Mouse (Mus musculus) CH12.LX (cell line): ENCODE data around the gene Paox. TPM values are rescaled to one million over a fixed set of nuclear protein-coding genes. Genes with fewer than 3 reads are reported as not detected.

Experiments used
- DNase-seq: peaks from one replicate; pipeline ENCODE4 v3.0.0-alpha.2; 2013; ENCODE audit errors: extremely low read depth
- H3K27ac ChIP-seq: 2 replicates; pipeline ENCODE4 v1.5.1; 2012; ENCODE audit warnings: low read depth, mild to moderate bottlenecking, control low read depth, moderate library complexity; ENCODE audit not compliant: insufficient read depth
- H3K27me3 ChIP-seq: replicated peaks from 2 replicates; pipeline ENCODE3; 2012; ENCODE audit warnings: inconsistent platforms
- H3K36me3 ChIP-seq, 2 experiments: replicated peaks in 1 of 2; 2 replicates each; pipeline versions ENCODE3 to v1.6.1; 2012; ENCODE audit warnings: inconsistent platforms in 1 of 2, low read length in 1 of 2, mild to moderate bottlenecking in 1 of 2, mixed read lengths in 1 of 2, moderate library complexity in 1 of 2; ENCODE audit not compliant: control insufficient read depth in 1 of 2, insufficient read depth in 1 of 2
- H3K4me1 ChIP-seq, 2 experiments: 2 replicates each; pipeline ENCODE4 v1.6.1; 2012; ENCODE audit warnings: inconsistent platforms in 1 of 2, moderate library complexity in 1 of 2; ENCODE audit not compliant: insufficient read depth in 2 of 2, control insufficient read depth in 1 of 2
- H3K4me2 ChIP-seq: 2 replicates; pipeline ENCODE4 v1.6.1; 2012; ENCODE audit warnings: low read depth, mild to moderate bottlenecking, control low read depth; ENCODE audit not compliant: poor library complexity, insufficient read depth, severe bottlenecking
- H3K4me3 ChIP-seq, 3 experiments: fragments of 150-350 bp in 1 of 3; sonication (generic) in 1 of 3; replicated peaks in 1 of 3; 2 replicates each; pipeline versions ENCODE3 to v1.5.1; 2011 to 2012; ENCODE audit warnings: low read depth in 2 of 3, low read length in 2 of 3, mild to moderate bottlenecking in 2 of 3, moderate library complexity in 2 of 3, control low read depth in 1 of 3, improper control_type of control experiment in 1 of 3, inconsistent platforms in 1 of 3, mixed read lengths in 1 of 3; ENCODE audit not compliant: poor library complexity in 1 of 3
- H3K79me2 ChIP-seq: replicated peaks from 2 replicates; pipeline ENCODE4 v1.6.1; 2012; ENCODE audit warnings: mild to moderate bottlenecking, moderate library complexity; ENCODE audit not compliant: control insufficient read depth, poor library complexity, insufficient read depth, severe bottlenecking; ENCODE audit errors: extremely low read depth
- H3K9ac ChIP-seq: 2 replicates; pipeline ENCODE4 v1.6.1; 2012; ENCODE audit warnings: low read depth, mild to moderate bottlenecking, control low read depth, moderate library complexity; ENCODE audit not compliant: insufficient read depth
- H3K9me3 ChIP-seq: replicated peaks from 2 replicates; pipeline ENCODE3; 2012; ENCODE audit warnings: low read length, inconsistent platforms, mixed read lengths
- CHD1 ChIP-seq: IDR thresholded peaks from 2 replicates; pipeline ENCODE4 v1.6.1; 2012; ENCODE audit warnings: low read depth, low read length, improper control_type of control experiment, inconsistent platforms
- CHD2 ChIP-seq: IDR thresholded peaks from 2 replicates; pipeline ENCODE4 v1.6.1; 2011; ENCODE audit warnings: low read length, improper control_type of control experiment
- CTCF ChIP-seq, 2 experiments: IDR thresholded peaks in 1 of 2; conservative IDR thresholded peaks in 1 of 2; 2 replicates each; pipeline ENCODE4 v1.5.1; 2011 to 2012; ENCODE audit warnings: low read depth in 2 of 2, low read length in 2 of 2, improper control_type of control experiment in 1 of 2, inconsistent platforms in 1 of 2, mild to moderate bottlenecking in 1 of 2, moderate library complexity in 1 of 2
- E2F4 ChIP-seq: IDR thresholded peaks from 2 replicates; pipeline ENCODE4 v1.6.1; 2011; ENCODE audit warnings: low read depth, low read length, improper control_type of control experiment; ENCODE audit not compliant: insufficient replicate concordance
- ELF1 ChIP-seq: IDR thresholded peaks from 2 replicates; pipeline ENCODE4 v1.6.1; 2014; ENCODE audit warnings: low read depth, mild to moderate bottlenecking, inconsistent platforms, low read length, improper control_type of control experiment
- EP300 ChIP-seq: IDR thresholded peaks from 2 replicates; pipeline ENCODE4 v1.6.1; 2011; ENCODE audit warnings: low read length, improper control_type of control experiment
- GABPA ChIP-seq: IDR thresholded peaks from 2 replicates; pipeline ENCODE4 v1.6.1; 2012; ENCODE audit warnings: low read depth, low read length, improper control_type of control experiment, inconsistent platforms; ENCODE audit not compliant: insufficient replicate concordance
- IRF4 ChIP-seq: IDR thresholded peaks from 2 replicates; pipeline ENCODE4 v1.6.1; 2014; ENCODE audit warnings: low read depth, mild to moderate bottlenecking, inconsistent platforms, low read length, improper control_type of control experiment
- JUN ChIP-seq: IDR thresholded peaks from 2 replicates; pipeline ENCODE4 v1.6.1; 2011; ENCODE audit warnings: low read depth, mild to moderate bottlenecking, low read length, improper control_type of control experiment, moderate library complexity; ENCODE audit not compliant: insufficient read depth
- MAZ ChIP-seq: IDR thresholded peaks from 2 replicates; pipeline ENCODE4 v1.6.1; 2012; ENCODE audit warnings: low read depth, mild to moderate bottlenecking, inconsistent platforms, low read length, improper control_type of control experiment, moderate library complexity
- POLR2A ChIP-seq: IDR thresholded peaks from 2 replicates; pipeline ENCODE4 v1.6.1; 2011; ENCODE audit warnings: low read depth, mild to moderate bottlenecking, improper control_type of control experiment, low read length
- POLR2AphosphoS2 ChIP-seq: IDR thresholded peaks from 2 replicates; pipeline ENCODE4 v1.6.1; 2011; ENCODE audit warnings: low read depth, low read length, improper control_type of control experiment
- RAD21 ChIP-seq: IDR thresholded peaks from 2 replicates; pipeline ENCODE4 v1.6.1; 2011; ENCODE audit warnings: low read depth, mild to moderate bottlenecking, low read length, improper control_type of control experiment, moderate library complexity
- SIN3A ChIP-seq: IDR thresholded peaks from 2 replicates; pipeline ENCODE4 v1.6.1; 2012; ENCODE audit warnings: low read length, improper control_type of control experiment, inconsistent platforms
- SMC3 ChIP-seq: IDR thresholded peaks from 2 replicates; pipeline ENCODE4 v1.6.1; 2011; ENCODE audit warnings: low read depth, low read length, improper control_type of control experiment
- ZMIZ1 ChIP-seq: IDR thresholded peaks from 2 replicates; pipeline ENCODE4 v1.6.1; 2012; ENCODE audit warnings: low read depth, mild to moderate bottlenecking, inconsistent platforms, low read length, improper control_type of control experiment
- dilution Hi-C: fragments of 300-500 bp; cut with MboI; formaldehyde crosslinking; loops from 2 replicates; pipeline ENCODE4 v1.14.3; 2020; ENCODE audit warnings: low sequenced_read_pairs; ENCODE audit not compliant: extremely low pct_unique_long_range_greater_than_20kb, extremely low pct_ligation_motif_present
- in situ Hi-C: fragments of 300-500 bp; cut with MboI; formaldehyde crosslinking; loops from 3 replicates; pipeline ENCODE4 v1.14.3; 2019; ENCODE audit warnings: low sequenced_read_pairs, low pct_ligation_motif_present, low pct_unique_long_range_greater_than_20kb, mixed read lengths
- polyA plus RNA-seq: library from polyadenylated mRNA; unstranded; fragments of >175 nt; gene quantifications from 2 replicates; pipeline ENCODE4 v1.2.1, GENCODE M21; 2012; ENCODE audit warnings: low read depth; ENCODE audit not compliant: insufficient read length
- total RNA-seq, 2 experiments: library from RNA; depleted of rRNA; stranded (reverse); fragments of 300-350 nt in 1 of 2; fragments of >200 nt in 1 of 2; gene quantifications; 2 replicates each; pipeline ENCODE4 v1.2.3; 2012 to 2014

The Paox gene
- total and polyA plus RNA-seq, 3 experiments, result 30.4 to 40.0 (median 34.5) TPM

DNA sequence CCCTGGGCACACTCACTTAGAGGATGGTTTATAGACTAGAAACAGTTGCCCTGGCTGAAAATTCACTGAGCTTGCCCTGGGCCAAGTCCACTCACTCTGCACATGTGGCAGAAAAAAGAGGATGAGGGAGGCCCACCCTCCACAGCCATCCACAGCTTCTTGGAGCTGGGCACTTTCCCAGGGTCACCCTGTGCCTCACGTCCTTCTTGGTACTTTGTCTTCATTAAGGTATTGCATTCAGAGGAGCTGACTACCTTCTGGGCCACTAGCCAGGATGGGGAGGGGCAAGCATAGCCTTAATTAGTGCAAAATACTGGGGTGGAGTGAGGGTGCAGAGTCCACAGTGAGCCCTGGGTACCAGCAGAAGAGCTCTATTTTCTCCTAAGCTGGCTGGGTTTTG is 20.0 kb upstream of the Paox start:
- dilution Hi-C loops (no loop called here), in situ Hi-C loops (loop anchor here (5.0 to 25.0 kb wide), 2 partner anchors 42 to 742 kb away; partner anchors contain the start of genes Mtg1, Odf3, Scgb1c1 and Urah)
- Histone ChIP-seq H3K27ac (no peak overlapping the region), H3K9ac (no peak overlapping the region), H3K27me3 (no peaks in the 10 kb centered on the region), H3K36me3 (no peaks in the 10 kb centered on the region), H3K9me3 (no peaks in the 10 kb centered on the region), H3K4me2 (no peak overlapping the region), H3K4me1 (peaks cover 0 to 10% of the 10 kb centered on the region in 2 experiments; a peak in 1 of 4 replicates), H3K79me2 (no peaks in the 10 kb centered on the region), H3K4me3 (no peak overlapping the region)
- TF ChIP-seq POLR2A (no peak), E2F4 (no peak), CTCF (conservative IDR thresholded peaks at IDR 0.05 in 1 of 2, IDR thresholded peaks at IDR 0.05 in 1 of 2; ENCODE audit: low read depth in 2 of 2, low read length in 2 of 2) (no peak), JUN (no peak), GABPA (no peak), MAZ (no peak)
- no peak for DNase-seq

DNA sequence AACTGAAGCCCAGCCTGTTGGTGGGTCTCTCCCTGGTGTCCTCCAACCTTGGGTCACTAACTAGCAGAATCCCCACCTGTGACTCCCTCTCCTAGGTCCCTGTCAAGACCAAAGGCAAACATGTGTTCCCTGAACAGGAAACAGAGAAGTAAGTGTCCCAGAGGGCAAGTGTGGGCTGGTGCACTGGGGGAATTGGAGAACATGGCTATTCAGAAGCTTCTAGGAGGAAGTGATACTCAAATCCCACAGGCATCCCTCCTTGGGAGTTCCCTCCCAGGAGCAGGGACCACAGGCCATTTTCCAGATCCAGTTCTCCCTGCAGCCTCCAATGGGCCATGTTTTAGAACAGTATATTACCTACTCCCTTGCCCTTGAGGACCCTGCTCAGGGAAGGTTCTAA is 19.5 kb upstream of the Paox start:
- DNase-seq, result no peak
- Histone ChIP-seq H3K9ac (no peak overlapping the region), H3K4me1 (peaks cover 0 to 10% of the 10 kb centered on the region in 2 experiments; a peak in 1 of 4 replicates), H3K27ac (no peak overlapping the region), H3K79me2 (no peaks in the 10 kb centered on the region), H3K9me3 (no peaks in the 10 kb centered on the region), H3K4me2 (no peak overlapping the region), H3K36me3 (no peaks in the 10 kb centered on the region), H3K4me3 (no peak overlapping the region), H3K27me3 (no peaks in the 10 kb centered on the region)
- dilution Hi-C loops (no loop called here), in situ Hi-C loops (loop anchor here (5.0 to 25.0 kb wide), 2 partner anchors 41 to 741 kb away; partner anchors contain the start of genes Mtg1, Odf3, Scgb1c1 and Urah)
- TF ChIP-seq CHD2, result no peak
- no peak for TF ChIP-seq POLR2AphosphoS2
- no peak for TF ChIP-seq EP300
- TF ChIP-seq RAD21, result no peak
- TF ChIP-seq ZMIZ1, result no peak
- TF ChIP-seq CTCF (conservative IDR thresholded peaks at IDR 0.05 in 1 of 2, IDR thresholded peaks at IDR 0.05 in 1 of 2; ENCODE audit: low read depth in 2 of 2, low read length in 2 of 2), result no peak
- no peak for TF ChIP-seq IRF4
- TF ChIP-seq ELF1, result no peak
- TF ChIP-seq SMC3, result no peak
- TF ChIP-seq SIN3A, result no peak
- TF ChIP-seq CHD1, result no peak
